Mouse (Mus musculus): ENCODE data around the gene Slc36a3.
A peak's percentile ranks its signal among the peaks of the same experiment; 100 is the strongest.

Slc36a3 gene

DNA sequence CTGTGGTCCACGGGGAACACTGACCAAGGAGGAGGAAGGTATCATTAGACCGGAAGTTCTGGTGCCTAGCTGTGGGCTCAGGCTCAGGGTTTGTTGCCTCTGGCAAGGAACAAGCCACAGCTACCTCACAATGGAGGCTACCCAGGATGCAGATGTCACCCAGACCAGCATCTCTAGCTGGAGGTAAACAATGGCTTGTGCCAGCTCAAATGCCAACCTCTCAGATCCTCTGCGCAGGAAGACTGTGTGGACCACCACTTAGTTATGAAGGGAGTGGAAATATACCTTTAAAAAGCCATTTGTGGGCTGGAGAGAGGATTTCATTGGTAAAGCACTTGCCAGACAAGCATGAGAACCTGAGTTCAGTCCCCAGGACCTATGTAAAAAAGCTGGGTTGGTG lies at the start of gene Slc36a3:
Slc36a3 (minus strand) TSS at position 101 of the 400 bp plus-strand sequence.
- no peak for DNase-seq (ENCODE audit: low read depth)

DNA sequence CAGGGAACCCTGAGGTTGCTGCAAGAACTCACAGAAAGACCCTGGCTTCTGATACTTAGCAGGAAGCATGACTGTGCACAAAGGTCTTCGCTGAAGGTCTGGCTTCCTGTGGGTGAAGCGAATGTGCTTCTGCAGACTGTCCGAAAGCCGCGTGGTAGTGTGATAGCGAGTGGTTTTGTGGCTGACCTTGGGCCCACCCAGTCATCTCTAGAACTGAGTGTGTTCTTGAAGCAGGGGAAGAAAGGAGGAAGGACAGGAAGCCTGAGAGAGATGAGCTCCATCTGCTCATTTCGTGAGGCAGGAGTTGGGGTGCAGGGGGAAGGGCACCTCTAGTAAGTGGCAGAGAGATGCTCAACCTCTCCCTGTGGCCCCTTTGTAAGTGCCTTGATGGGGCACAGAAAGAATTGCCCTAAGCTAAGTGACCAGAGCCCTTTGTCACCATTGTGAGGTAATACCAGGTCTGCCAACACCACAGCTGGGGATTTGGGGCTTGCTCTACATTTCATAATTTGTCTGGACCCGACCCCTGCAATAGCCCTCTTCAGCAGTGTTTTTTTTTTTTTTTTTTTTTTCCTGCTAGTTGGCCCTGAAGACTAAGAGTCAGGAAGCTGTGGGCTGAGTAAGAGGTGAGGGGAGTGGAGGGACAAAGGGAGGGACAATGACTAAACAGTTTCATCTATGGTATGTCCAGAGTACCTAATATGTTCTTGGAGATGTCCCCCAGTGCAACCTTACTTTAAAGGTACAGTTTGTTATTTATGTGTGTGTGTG lies 46.4 kb upstream of the Slc36a3 start:
- DNase-seq (ENCODE audit: low read depth) = no peak

DNA sequence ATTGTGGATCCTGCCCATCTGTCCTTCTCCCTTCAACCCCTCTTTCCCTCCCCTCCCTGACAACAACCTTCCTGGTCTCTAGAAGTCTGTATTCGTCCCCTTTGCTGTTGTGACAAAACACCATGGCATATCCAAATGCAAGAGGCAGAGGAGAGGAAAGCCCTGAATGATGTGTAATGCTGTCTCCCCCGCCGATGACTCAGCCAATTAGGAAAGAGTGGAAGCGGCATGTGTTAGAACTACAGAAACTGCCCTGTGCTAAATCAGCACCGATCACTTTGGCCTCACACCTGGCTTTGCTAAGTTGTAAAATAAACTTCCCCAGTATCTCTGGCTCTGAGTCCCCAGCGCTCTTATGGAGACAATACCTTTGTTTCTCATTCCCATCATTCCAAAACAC lies 45.6 kb upstream of the Slc36a3 start:
- peak; percentile 46 for DNase-seq (ENCODE audit: low read depth)

GRCm38 (mm10) chr11:55190216-55190615 lies 38.7 kb upstream of the Slc36a3 start:
- no peak for DNase-seq (ENCODE audit: low read depth)

GRCm38 (mm10) chr11:55187777-55188176 lies 36.3 kb upstream of the Slc36a3 start:
- DNase-seq (ENCODE audit: low read depth) = no peak

DNA sequence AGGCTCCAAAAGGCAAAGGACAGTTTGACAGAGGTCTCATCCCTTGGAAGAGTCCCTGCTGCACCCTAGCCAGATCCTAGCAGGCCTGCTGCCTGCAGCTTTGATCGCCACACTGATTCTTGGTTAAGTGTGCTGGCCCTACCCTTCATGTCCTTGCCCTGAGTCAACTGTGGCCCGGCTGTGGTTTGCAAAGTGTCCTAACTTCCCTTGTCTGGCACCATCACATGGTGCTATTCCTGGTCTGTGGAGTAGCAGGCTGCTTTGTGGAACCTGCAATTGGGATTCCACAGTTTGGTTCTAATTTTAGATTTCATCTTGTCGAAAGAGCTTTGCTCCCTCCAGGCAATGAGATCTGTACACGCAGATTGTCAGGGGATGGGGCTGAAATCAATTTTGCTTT lies 35.8 kb upstream of the Slc36a3 start:
- DNase-seq (ENCODE audit: low read depth) = no peak

DNA sequence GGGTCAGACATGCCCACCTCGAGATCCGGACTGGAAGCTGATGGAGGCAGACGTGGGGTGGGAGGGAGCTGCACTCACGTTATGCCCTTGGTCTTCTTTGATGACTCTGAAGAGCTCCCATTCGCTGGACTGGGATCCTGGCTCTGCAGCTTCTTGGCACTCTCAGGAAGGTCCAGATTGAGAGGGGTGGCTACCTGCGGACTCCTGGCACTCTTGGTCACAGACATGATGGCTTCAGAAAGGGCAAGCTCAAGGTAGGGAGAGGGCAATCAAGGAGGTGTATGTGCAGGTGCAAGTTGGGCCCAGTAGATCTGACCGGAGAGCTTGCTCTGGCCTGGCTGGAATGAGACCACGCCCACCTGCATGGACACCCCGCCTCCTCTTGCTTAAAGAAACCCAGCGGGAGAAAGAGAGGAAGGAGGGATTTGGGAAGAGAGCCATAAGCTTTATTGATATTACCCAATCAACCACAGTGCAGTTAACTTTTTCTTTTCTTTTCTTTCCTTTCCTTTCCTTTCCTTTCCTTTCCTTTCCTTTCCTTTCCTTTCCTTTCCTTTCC lies 33.3 kb upstream of the Slc36a3 start, which contains the start of gene Slc36a2:
Slc36a2 (minus strand) TSS at position 345 of the 559 bp plus-strand sequence.
- peak; percentile 63 for DNase-seq (ENCODE audit: low read depth)

- no peak for DNase-seq (ENCODE audit: low read depth)
Measured at GRCm38 (mm10) chr11:55184246-55184645, 32.7 kb upstream of the Slc36a3 start.

GRCm38 (mm10) chr11:55183124-55183523 lies 31.6 kb upstream of the Slc36a3 start:
- no peak for DNase-seq (ENCODE audit: low read depth)

DNA sequence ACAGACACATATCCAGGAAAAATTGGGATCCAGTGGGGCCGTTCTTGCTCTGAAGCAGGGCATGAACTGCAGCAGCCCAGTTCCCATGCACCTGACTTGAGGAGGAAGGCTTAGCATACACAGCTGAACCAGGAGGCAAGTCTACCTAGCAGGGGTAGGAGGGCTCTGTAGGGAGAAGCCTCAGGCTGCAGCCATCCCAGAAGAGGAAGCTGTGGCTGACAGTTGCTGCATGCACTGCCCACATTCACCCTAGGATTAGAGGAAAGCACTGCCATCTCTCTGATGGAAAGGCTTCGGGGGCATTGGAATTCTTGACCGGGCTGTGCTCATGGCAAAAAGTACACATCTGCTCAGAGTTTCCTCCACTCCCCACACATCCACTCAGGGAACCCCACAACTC lies 28.3 kb upstream of the Slc36a3 start:
- no peak for DNase-seq (ENCODE audit: low read depth)

DNA sequence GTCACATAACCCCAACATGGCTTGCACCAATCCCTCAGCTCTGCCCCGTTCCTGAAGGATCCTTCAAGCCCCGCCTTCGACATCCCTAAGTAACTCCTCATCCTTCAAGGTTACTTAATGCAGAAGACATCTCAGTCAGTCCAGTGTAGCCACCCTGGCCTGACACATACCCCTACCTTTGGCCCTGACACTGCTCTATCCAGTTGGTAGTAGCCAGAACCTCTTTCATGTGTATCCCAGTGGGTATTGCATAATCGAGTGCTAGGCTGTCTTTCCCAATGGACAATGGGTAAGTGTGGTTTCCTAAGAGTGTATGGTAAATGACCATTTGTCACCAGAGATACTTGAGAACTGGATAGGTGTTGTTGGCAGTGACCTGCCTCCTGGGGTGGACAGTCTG lies 27.3 kb upstream of the Slc36a3 start:
- DNase-seq (ENCODE audit: low read depth) = no peak

- DNase-seq (ENCODE audit: low read depth) = no peak
Measured at GRCm38 (mm10) chr11:55170501-55170900, 19.0 kb upstream of the Slc36a3 start.

GRCm38 (mm10) chr11:55168914-55169313 lies 17.4 kb upstream of the Slc36a3 start:
- DNase-seq (ENCODE audit: low read depth) = no peak

- DNase-seq (ENCODE audit: low read depth) = no peak
Measured at GRCm38 (mm10) chr11:55168504-55168903, 17.0 kb upstream of the Slc36a3 start.

GRCm38 (mm10) chr11:55165748-55166147 lies 14.2 kb upstream of the Slc36a3 start:
- no peak for DNase-seq (ENCODE audit: low read depth)

- DNase-seq (ENCODE audit: low read depth) = peak; percentile 63
Measured at GRCm38 (mm10) chr11:55164723-55165122, 13.2 kb upstream of the Slc36a3 start.

DNA sequence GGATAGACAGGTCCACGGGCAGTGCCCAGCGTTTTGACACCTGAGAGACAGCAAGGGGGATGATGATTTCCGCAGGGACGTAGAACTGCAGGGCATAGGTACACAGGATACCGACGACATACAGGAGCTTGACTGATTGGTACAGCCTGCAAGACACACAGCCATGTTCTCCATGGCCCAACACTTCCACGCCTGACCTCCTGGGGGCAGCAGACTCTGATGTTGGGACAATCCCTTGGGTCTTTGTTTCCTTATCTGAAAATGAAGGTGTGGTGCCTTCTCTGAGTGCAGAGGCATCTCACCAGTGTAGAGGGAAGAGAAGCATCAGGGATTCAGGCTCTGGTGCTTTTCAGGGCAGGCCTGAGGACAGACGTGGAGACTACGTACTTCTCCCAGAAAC lies 11.2 kb upstream of the Slc36a3 start:
- peak; percentile 63 for DNase-seq (ENCODE audit: low read depth)

- DNase-seq (ENCODE audit: low read depth) = peak; percentile 86
Measured at GRCm38 (mm10) chr11:55158785-55159359, 7.4 kb upstream of the Slc36a3 start.

DNA sequence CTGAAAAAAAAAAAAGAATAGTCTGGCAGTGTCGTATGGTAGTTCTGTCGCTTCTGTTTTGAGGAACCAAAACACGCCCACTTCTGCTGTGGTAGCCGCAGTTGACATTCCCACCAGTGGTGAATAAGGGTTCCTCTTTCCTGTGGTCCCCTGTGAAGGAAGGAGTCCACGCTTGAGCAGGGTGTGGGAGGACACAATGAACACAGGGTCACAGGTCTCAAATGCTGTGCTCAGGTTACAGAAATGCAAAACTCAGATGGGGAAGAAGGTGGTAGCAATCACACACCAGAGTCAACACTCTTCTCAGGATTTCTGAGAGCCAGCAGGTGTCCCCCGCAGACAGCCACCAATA lies 3.5 kb upstream of the Slc36a3 start:
- no peak for DNase-seq (ENCODE audit: low read depth)

DNA sequence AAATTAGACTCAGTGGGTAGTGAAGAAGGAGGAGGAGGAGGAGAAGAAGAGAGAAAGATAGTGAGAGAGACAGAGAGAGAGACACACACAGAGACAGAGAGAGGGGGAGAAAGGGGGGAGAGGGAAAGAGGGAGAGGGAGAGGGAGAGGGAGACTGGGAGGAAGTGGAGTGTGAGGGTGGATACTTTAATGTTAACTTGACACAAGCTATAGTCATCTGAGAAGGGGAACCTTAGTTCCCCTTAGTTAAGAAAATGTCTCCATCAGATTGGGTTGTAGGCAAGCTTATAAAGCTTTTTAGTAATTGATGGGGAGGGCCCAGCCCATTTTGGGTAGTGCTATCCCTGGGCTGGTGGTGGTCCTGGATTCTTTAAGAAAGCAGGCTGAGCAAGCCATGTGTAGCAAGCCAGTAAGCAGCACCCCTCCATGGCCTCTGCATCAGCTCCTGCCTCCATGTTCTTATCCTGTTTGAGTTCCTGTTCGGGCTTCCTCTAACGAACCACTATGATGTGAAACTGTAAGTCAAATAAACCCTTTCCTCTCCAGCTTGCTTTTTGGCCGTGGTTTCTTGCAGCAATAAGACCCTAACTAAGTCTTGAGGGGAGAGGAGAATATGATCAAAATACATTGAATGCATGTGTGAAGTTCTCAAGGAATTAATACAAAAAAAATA lies 3.0 kb upstream of the Slc36a3 start:
- DNase-seq (ENCODE audit: low read depth) = no peak

DNA sequence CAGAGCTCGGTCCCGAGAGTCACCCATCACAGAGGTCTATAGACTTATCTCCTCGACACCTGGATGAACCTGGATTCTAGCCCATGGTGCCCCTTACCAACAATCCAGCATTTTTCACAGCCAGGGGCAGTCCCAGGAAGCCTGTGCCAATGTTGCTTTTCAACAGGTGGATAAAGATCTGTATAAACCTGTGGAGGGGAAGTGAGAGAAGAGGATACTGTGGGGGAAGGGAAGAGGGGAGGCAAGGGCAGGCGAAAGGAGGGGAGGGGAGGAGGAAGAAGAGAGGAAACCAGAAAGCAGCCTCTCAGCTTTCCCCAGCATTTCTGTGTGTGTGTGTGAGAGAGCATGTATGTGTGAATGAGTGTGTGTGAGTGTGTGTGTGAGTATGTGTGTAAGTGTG lies 3.0 kb downstream of the Slc36a3 start:
- no peak for DNase-seq (ENCODE audit: low read depth)

GRCm38 (mm10) chr11:55147423-55147822 lies 4.1 kb downstream of the Slc36a3 start:
- no peak for DNase-seq (ENCODE audit: low read depth)

GRCm38 (mm10) chr11:55146855-55147254 lies 4.7 kb downstream of the Slc36a3 start:
- no peak for DNase-seq (ENCODE audit: low read depth)
